Mouse (Mus musculus): ENCODE measurements around the gene Gak. TPM values are rescaled to one million over a fixed set of nuclear protein-coding genes. Genes with fewer than 3 reads are reported as not detected.

Gak gene
- total and polyA plus RNA-seq, 3 experiments = 49.9 to 67.3 (median 65.2) TPM

- in situ Hi-C loops (cut with MboI; ENCODE audit: low pct_ligation_motif_present, low pct_unique_long_range_greater_than_20kb, low sequenced_read_pairs) = no loop called here
- no peak overlapping the region for H3K4me2 ChIP-seq (ENCODE audit: insufficient read depth, low read depth, poor library complexity, severe bottlenecking)
- H3K36me3 ChIP-seq (replicated peaks in 1 of 2; ENCODE audit: control insufficient read depth in 1 of 2, insufficient read depth in 1 of 2, low read length in 1 of 2) = peaks cover 56 to 99% of the 10 kb centered on the region in 2 experiments
- dilution Hi-C loops (cut with MboI; ENCODE audit: extremely low pct_ligation_motif_present, extremely low pct_unique_long_range_greater_than_20kb, low sequenced_read_pairs) = no loop called here
- no peaks in the 10 kb centered on the region for H3K27me3 ChIP-seq (replicated peaks)
- no peak for DNase-seq (ENCODE audit: extremely low read depth)
- H3K27ac ChIP-seq (ENCODE audit: insufficient read depth, low read depth) = no peak overlapping the region
- no peak overlapping the region for H3K4me3 ChIP-seq (replicated peaks in 1 of 3; ENCODE audit: low read depth in 2 of 3, low read length in 2 of 3, poor library complexity in 1 of 3)
- H3K79me2 ChIP-seq (replicated peaks; ENCODE audit: control insufficient read depth, extremely low read depth, insufficient read depth, poor library complexity, severe bottlenecking) = no peaks in the 10 kb centered on the region
- no peaks in the 10 kb centered on the region for H3K9me3 ChIP-seq (replicated peaks; ENCODE audit: low read length)
- no peak overlapping the region for H3K9ac ChIP-seq (ENCODE audit: insufficient read depth, low read depth)
- no peak for TF ChIP-seq JUN (IDR thresholded peaks at IDR 0.05; ENCODE audit: insufficient read depth, low read depth, low read length)
- TF ChIP-seq TBP (conservative IDR thresholded peaks at IDR 0.05; ENCODE audit: low read depth, low read length) = no peak
- TF ChIP-seq MEF2A (IDR thresholded peaks at IDR 0.05; ENCODE audit: borderline replicate concordance, low read depth, low read length) = no peak
- TF ChIP-seq USF1 (IDR thresholded peaks at IDR 0.05; ENCODE audit: low read depth, low read length) = no peak
- no peak for TF ChIP-seq CTCF (conservative IDR thresholded peaks at IDR 0.05 in 1 of 2, IDR thresholded peaks at IDR 0.05 in 1 of 2; ENCODE audit: low read depth in 2 of 2, low read length in 2 of 2)
- no peak for TF ChIP-seq MAFK (IDR thresholded peaks at IDR 0.05; ENCODE audit: insufficient replicate concordance, low read length)
- TF ChIP-seq POLR2A (IDR thresholded peaks at IDR 0.05; ENCODE audit: low read depth, low read length) = no peak
- TF ChIP-seq ZNF384 (IDR thresholded peaks at IDR 0.05; ENCODE audit: low read depth, low read length) = no peak
- no peak for TF ChIP-seq MYC (IDR thresholded peaks at IDR 0.05; ENCODE audit: low read depth, low read length)
- no peak for TF ChIP-seq JUND (conservative IDR thresholded peaks at IDR 0.05; ENCODE audit: low read depth, low read length)
- TF ChIP-seq MAX (IDR thresholded peaks at IDR 0.05; ENCODE audit: low read length) = no peak
- TF ChIP-seq HCFC1 (IDR thresholded peaks at IDR 0.05; ENCODE audit: low read depth, low read length) = no peak
- TF ChIP-seq KAT2A (IDR thresholded peaks at IDR 0.05; ENCODE audit: insufficient replicate concordance, low read length) = no peak
- no peak for TF ChIP-seq MAZ (IDR thresholded peaks at IDR 0.05; ENCODE audit: low read depth, low read length)
- no peaks in the 10 kb centered on the region for H3K4me1 ChIP-seq (ENCODE audit: control insufficient read depth in 1 of 2, insufficient read depth in 2 of 2)
Measured at GRCm38 (mm10) chr5:108646343-108646660, 16.7 kb upstream of the Gak start.

- no peaks in the 10 kb centered on the region for H3K79me2 ChIP-seq (replicated peaks; ENCODE audit: control insufficient read depth, extremely low read depth, insufficient read depth, poor library complexity, severe bottlenecking)
- H3K9ac ChIP-seq (ENCODE audit: insufficient read depth, low read depth) = no peak overlapping the region
- peaks cover 55 to 97% of the 10 kb centered on the region in 2 experiments for H3K36me3 ChIP-seq (replicated peaks in 1 of 2; ENCODE audit: control insufficient read depth in 1 of 2, insufficient read depth in 1 of 2, low read length in 1 of 2)
- in situ Hi-C loops (cut with MboI; ENCODE audit: low pct_ligation_motif_present, low pct_unique_long_range_greater_than_20kb, low sequenced_read_pairs) = no loop called here
- no peak overlapping the region for H3K4me2 ChIP-seq (ENCODE audit: insufficient read depth, low read depth, poor library complexity, severe bottlenecking)
- no peak for DNase-seq (ENCODE audit: extremely low read depth)
- H3K9me3 ChIP-seq (replicated peaks; ENCODE audit: low read length) = no peaks in the 10 kb centered on the region
- TF ChIP-seq POLR2AphosphoS2 (IDR thresholded peaks at IDR 0.05; ENCODE audit: low read depth, low read length) (no peak), IRF4 (IDR thresholded peaks at IDR 0.05; ENCODE audit: low read depth, low read length) (no peak), CHD2 (IDR thresholded peaks at IDR 0.05; ENCODE audit: low read length) (no peak), ELF1 (IDR thresholded peaks at IDR 0.05; ENCODE audit: low read depth, low read length) (no peak), RAD21 (IDR thresholded peaks at IDR 0.05; ENCODE audit: low read depth, low read length) (no peak; the same call in 1 of the 2 replicates)
- dilution Hi-C loops (cut with MboI; ENCODE audit: extremely low pct_ligation_motif_present, extremely low pct_unique_long_range_greater_than_20kb, low sequenced_read_pairs) = no loop called here
- no peaks in the 10 kb centered on the region for H3K4me1 ChIP-seq (ENCODE audit: control insufficient read depth in 1 of 2, insufficient read depth in 2 of 2)
- H3K27me3 ChIP-seq (replicated peaks) = no peaks in the 10 kb centered on the region
- H3K4me3 ChIP-seq (replicated peaks in 1 of 3; ENCODE audit: low read depth in 2 of 3, low read length in 2 of 3, poor library complexity in 1 of 3) = no peak overlapping the region
- no peak overlapping the region for H3K27ac ChIP-seq (ENCODE audit: insufficient read depth, low read depth)
Measured at GRCm38 (mm10) chr5:108645651-108646342, 16.2 kb upstream of the Gak start.

All from CH12.LX (cell line).